Mouse (Mus musculus) layer of hippocampus, adult 8-10 months (tissue): ENCODE results near the gene Lrrc45. TPM values are rescaled to one million over a fixed set of nuclear protein-coding genes. Genes with fewer than 3 reads are reported as not detected.

Source experiments
- DNase-seq, 2 experiments: peaks; one replicate each; pipeline ENCODE4 v3.0.0; 2022; ENCODE audit warnings: low spot score in 2 of 2
- total RNA-seq, 4 experiments: library from RNA; stranded (reverse); gene quantifications; 2 replicates each; pipeline ENCODE4 v1.2.4; 2022

Gene Lrrc45
- total RNA-seq, 4 experiments from 2014 or later = 51.1 to 67.4 (median 65.7) TPM

- no peak for DNase-seq
These were observed 9.8 kb upstream of the Lrrc45 start for GRCm38 (mm10) chr11:120703696-120704454.

- no peak for DNase-seq
These were observed 9.0 kb upstream of the Lrrc45 start for GRCm38 (mm10) chr11:120704486-120705325.

GRCm38 (mm10) chr11:120706120-120706519, 7.6 kb upstream of the Lrrc45 start:
- DNase-seq = no peak

GRCm38 (mm10) chr11:120707225-120707624, 6.5 kb upstream of the Lrrc45 start:
- no peak for DNase-seq

GRCm38 (mm10) chr11:120707969-120708368, 5.8 kb upstream of the Lrrc45 start:
- DNase-seq = no peak

- DNase-seq = no peak
These were observed 4.2 kb upstream of the Lrrc45 start for GRCm38 (mm10) chr11:120709551-120709950.

- DNase-seq = no peak
These were observed 3.1 kb upstream of the Lrrc45 start for GRCm38 (mm10) chr11:120710672-120711071.

GRCm38 (mm10) chr11:120711980-120712604, 1.6 kb upstream of the Lrrc45 start:
- no peak for DNase-seq

- peak in 1 of 2 experiments; percentile 61 for DNase-seq
These were observed 755 bp upstream of the Lrrc45 start for GRCm38 (mm10) chr11:120712771-120713568.

- no peak for DNase-seq
These were observed 821 bp downstream of the Lrrc45 start for GRCm38 (mm10) chr11:120714546-120714945.

GRCm38 (mm10) chr11:120715131-120715530, 1.4 kb downstream of the Lrrc45 start:
- DNase-seq = no peak

- DNase-seq = no peak
These were observed 5.5 kb downstream of the Lrrc45 start for GRCm38 (mm10) chr11:120719242-120719641.

GRCm38 (mm10) chr11:120719841-120720376, 6.2 kb downstream of the Lrrc45 start:
- DNase-seq = no peak

GRCm38 (mm10) chr11:120720450-120720849, 6.7 kb downstream of the Lrrc45 start:
- peak; percentile 79 to 85 for DNase-seq

GRCm38 (mm10) chr11:120721124-120722066, 7.7 kb downstream of the Lrrc45 start, which contains the start of gene Rac3:
Gene Rac3 (plus strand): TSS chr11:120721470.
- peak in 1 of 2 experiments; percentile 51 for DNase-seq

- no peak for DNase-seq
These were observed 8.4 kb downstream of the Lrrc45 start for GRCm38 (mm10) chr11:120722067-120722630.

- no peak for DNase-seq
These were observed 9.1 kb downstream of the Lrrc45 start for GRCm38 (mm10) chr11:120722761-120723382.

GRCm38 (mm10) chr11:120723509-120723908, 9.8 kb downstream of the Lrrc45 start:
- DNase-seq = no peak
